Mouse (Mus musculus): ENCODE results near the gene P4ha1. TPM values are rescaled to one million over a fixed set of nuclear protein-coding genes. Genes with fewer than 3 reads are reported as not detected.
"Not testable (repeated sequence)": the region's sequence is repeated elsewhere in the genome, so short reads cannot be mapped to it uniquely, and the experiment has no call there.

The P4ha1 gene
- polyA plus RNA-seq, 1 experiment from 2014 or later, result 32.7 TPM

DNA sequence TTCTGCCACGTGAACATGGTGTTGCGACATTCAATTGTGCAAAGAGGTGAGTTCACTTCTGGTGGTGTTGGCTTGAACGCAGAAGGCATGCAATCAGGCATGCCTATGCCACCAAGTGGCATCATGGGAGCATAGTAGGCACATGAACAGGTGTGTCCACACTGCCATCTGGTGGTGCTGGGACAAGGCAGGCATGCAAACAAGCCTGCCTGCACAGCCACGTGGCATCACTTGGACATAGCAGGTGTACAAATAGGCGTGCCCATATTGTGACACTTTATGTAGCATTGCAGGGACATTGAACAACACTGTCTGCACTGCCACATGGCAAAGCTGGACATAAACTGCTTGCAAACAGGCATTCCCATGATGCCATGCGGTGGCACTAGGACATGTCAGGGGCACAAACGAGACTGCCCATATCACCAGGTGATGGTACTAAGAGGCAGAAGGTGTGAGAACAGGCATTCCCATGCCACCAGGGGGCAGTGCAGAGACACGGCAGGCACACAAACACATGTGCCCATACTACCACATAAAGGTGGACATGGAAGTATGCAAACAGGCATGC, 27.8 kb upstream of the P4ha1 start:
- Histone ChIP-seq H3K27me3 (no peaks in the 10 kb centered on the region), H3K9ac (no peak overlapping the region), H3K4me3 (no peak overlapping the region), H3K9me3 (no peaks in the 10 kb centered on the region), H3K27ac (replicated peaks) (no peak overlapping the region), H3K36me3 (no peaks in the 10 kb centered on the region), H3K4me2 (no peak overlapping the region), H3K4me1 (replicated peaks) (no peaks in the 10 kb centered on the region)
- ATAC-seq (ENCODE audit: low read depth), result peak; percentile 33; the same call in 1 of the 2 replicates
- WGBS, result 66% methylated on average over 8 of the region's 8 CpGs

DNA sequence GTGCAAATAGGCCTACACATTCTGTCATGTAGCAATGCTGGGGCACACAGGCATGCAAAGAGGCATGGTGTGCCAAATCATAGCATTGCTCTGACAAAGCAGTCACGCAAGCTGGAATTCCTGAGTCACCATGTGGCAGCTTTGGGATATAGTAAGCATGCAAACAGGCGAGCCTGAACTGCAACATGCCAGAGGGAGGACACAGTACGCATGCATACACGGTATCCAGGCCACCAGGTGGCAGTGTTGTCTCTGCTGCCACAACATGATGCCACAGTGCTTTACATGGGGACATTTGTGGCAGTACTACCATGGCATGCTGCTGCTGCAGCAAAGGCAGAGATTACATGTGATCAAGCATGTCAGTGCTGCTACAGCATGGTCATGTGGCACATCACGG, 26.8 kb upstream of the P4ha1 start:
- peak; percentile 48; the same call in 1 of the 2 replicates for ATAC-seq (ENCODE audit: low read depth)
- 41% methylated on average over 5 of the region's 5 CpGs for WGBS
- H3K36me3 ChIP-seq, result no peaks in the 10 kb centered on the region
- no peak overlapping the region for H3K9ac ChIP-seq
- no peak overlapping the region for H3K27ac ChIP-seq (replicated peaks)
- H3K4me1 ChIP-seq (replicated peaks), result no peaks in the 10 kb centered on the region
- H3K27me3 ChIP-seq, result no peaks in the 10 kb centered on the region
- no peak overlapping the region for H3K4me2 ChIP-seq
- H3K4me3 ChIP-seq, result no peak overlapping the region
- no peaks in the 10 kb centered on the region for H3K9me3 ChIP-seq

- not testable (repeated sequence) for H3K9ac ChIP-seq; H3K4me3 ChIP-seq; ATAC-seq (ENCODE audit: low read depth); H3K4me2 ChIP-seq; H3K27me3 ChIP-seq; H3K36me3 ChIP-seq; H3K27ac ChIP-seq (replicated peaks); H3K4me1 ChIP-seq (replicated peaks)
- WGBS, result 94% methylated on average over 12 of the region's 12 CpGs
- H3K9me3 ChIP-seq, result peaks cover 10% of the 10 kb centered on the region; the same call in 1 of the 2 replicates
These were observed 20.4 kb upstream of the P4ha1 start for GRCm38 (mm10) chr10:59302671-59303070.

DNA sequence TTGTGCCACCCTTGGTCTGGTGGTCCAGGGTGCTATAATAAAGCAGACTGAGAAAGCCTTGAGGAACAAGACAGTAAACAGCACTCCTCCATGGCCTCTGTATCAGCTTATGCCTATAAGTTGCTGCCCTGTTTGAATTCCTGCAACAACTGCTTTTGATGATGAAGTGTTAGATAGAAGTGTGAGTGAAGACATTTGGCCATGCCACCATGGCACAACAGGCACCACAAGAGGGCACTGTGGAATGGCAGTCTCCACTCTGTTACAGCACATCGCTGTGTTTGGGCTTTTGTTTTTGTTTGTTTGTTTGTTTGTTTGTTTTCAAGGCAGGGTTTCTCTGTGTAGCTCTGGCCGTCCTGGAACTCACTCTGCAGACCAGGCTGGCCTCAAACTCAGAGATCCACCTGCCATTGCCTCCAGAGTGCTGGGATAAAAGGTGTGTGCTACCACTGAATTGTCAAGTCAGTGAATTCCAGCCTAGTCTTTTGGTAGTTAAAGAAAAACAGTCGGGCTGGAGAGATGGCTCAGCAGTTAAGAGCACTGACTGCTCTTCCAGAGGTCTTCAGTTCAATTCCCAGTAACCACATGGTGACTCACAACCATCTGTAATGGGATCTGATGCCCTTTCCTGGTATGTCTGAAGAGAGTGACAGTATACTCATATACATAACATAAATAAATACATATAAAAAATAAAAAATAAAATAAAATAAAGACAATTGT, 13.9 kb upstream of the P4ha1 start:
- Histone ChIP-seq H3K9ac (no peak overlapping the region), H3K27me3 (no peaks in the 10 kb centered on the region), H3K4me1 (replicated peaks) (no peaks in the 10 kb centered on the region), H3K36me3 (no peaks in the 10 kb centered on the region), H3K27ac (replicated peaks) (no peak overlapping the region), H3K4me3 (no peak overlapping the region), H3K9me3 (no peaks in the 10 kb centered on the region), H3K4me2 (no peak overlapping the region)
- peak; percentile 15; the same call in 1 of the 2 replicates for ATAC-seq (ENCODE audit: low read depth)
- WGBS, result 51% methylated on average over 3 of the region's 3 CpGs

DNA sequence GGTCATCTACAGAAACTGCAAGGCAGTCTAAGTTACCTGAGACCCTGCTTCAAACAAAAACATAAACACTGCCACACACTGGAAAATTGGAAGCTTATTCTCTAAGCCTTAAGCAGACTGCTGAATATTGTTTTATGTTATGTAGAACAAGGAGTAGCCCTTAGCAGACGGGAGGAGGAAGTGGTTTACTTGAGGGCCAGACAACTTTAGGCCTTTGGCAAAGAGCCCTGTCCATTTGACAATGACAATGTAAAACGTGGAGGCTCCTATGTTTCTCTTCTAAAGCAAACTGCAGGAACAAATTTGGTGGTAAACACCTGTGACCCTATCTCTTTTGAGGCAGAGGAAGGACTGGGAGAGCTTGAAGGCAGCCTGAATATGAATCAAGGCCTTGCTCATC, 13.0 kb upstream of the P4ha1 start:
- no peak for ATAC-seq (ENCODE audit: low read depth)
- 73% methylated on average over 2 of the region's 2 CpGs for WGBS
- Histone ChIP-seq H3K36me3 (no peaks in the 10 kb centered on the region), H3K4me2 (no peak overlapping the region), H3K4me1 (replicated peaks) (no peaks in the 10 kb centered on the region), H3K9me3 (no peaks in the 10 kb centered on the region), H3K4me3 (no peak overlapping the region), H3K27ac (replicated peaks) (no peak overlapping the region), H3K9ac (no peak overlapping the region), H3K27me3 (no peaks in the 10 kb centered on the region)

- H3K27ac ChIP-seq (replicated peaks), result no peak overlapping the region
- no peak overlapping the region for H3K4me2 ChIP-seq
- no peaks in the 10 kb centered on the region for H3K36me3 ChIP-seq
- H3K9me3 ChIP-seq, result peaks cover 5% of the 10 kb centered on the region; the same call in 1 of the 2 replicates
- no peak for ATAC-seq (ENCODE audit: low read depth)
- H3K4me3 ChIP-seq, result no peak overlapping the region
- no peaks in the 10 kb centered on the region for H3K4me1 ChIP-seq (replicated peaks)
- H3K27me3 ChIP-seq, result no peaks in the 10 kb centered on the region
- no peak overlapping the region for H3K9ac ChIP-seq
- WGBS, result 75% methylated on average over 6 of the region's 6 CpGs
These were observed 12.2 kb upstream of the P4ha1 start for GRCm38 (mm10) chr10:59310691-59311457.

- Histone ChIP-seq H3K4me2 (no peak overlapping the region), H3K4me3 (no peak overlapping the region), H3K27ac (replicated peaks) (no peak overlapping the region), H3K4me1 (replicated peaks) (no peaks in the 10 kb centered on the region), H3K36me3 (no peaks in the 10 kb centered on the region), H3K9me3 (peaks cover 5% of the 10 kb centered on the region; the same call in 1 of the 2 replicates), H3K9ac (no peak overlapping the region), H3K27me3 (no peaks in the 10 kb centered on the region)
- ATAC-seq (ENCODE audit: low read depth), result no peak
- 93% methylated on average over 5 of the region's 5 CpGs for WGBS
These were observed 11.2 kb upstream of the P4ha1 start for GRCm38 (mm10) chr10:59311881-59312280.

GRCm38 (mm10) chr10:59321112-59321511, 2.0 kb upstream of the P4ha1 start:
- ATAC-seq (ENCODE audit: low read depth), result no peak
- Histone ChIP-seq H3K36me3 (no peaks in the 10 kb centered on the region), H3K9ac (no peak overlapping the region), H3K4me2 (no peak overlapping the region), H3K4me1 (replicated peaks) (peaks cover 24% of the 10 kb centered on the region), H3K9me3 (no peaks in the 10 kb centered on the region), H3K27ac (replicated peaks) (no peak overlapping the region), H3K4me3 (no peak overlapping the region), H3K27me3 (no peaks in the 10 kb centered on the region)
- WGBS, result 90% methylated on average over 3 of the region's 3 CpGs

GRCm38 (mm10) chr10:59322271-59322670, 825 bp upstream of the P4ha1 start:
- Histone ChIP-seq H3K9me3 (no peaks in the 10 kb centered on the region), H3K27me3 (no peaks in the 10 kb centered on the region), H3K4me2 (peak overlapping the region; percentile 88), H3K36me3 (no peaks in the 10 kb centered on the region), H3K9ac (peak overlapping the region; percentile 46; the same call in 1 of the 2 replicates), H3K27ac (replicated peaks) (peak overlapping the region; percentile 97), H3K4me1 (replicated peaks) (peaks cover 33% of the 10 kb centered on the region), H3K4me3 (no peak overlapping the region)
- WGBS, result 52% methylated on average over 4 of the region's 4 CpGs
- ATAC-seq (ENCODE audit: low read depth), result no peak

- Histone ChIP-seq H3K4me3 (peak overlapping the region; percentile 87), H3K27me3 (no peaks in the 10 kb centered on the region), H3K4me2 (peak overlapping the region; percentile 88), H3K9me3 (no peaks in the 10 kb centered on the region), H3K36me3 (no peaks in the 10 kb centered on the region), H3K27ac (replicated peaks) (peak overlapping the region; percentile 97), H3K9ac (peak overlapping the region; percentile 96), H3K4me1 (replicated peaks) (peaks cover 33% of the 10 kb centered on the region)
- ATAC-seq (ENCODE audit: low read depth), result peak; percentile 80
- WGBS, result 1% methylated on average over 44 of the region's 49 CpGs
These were observed 529 bp downstream of the P4ha1 start for GRCm38 (mm10) chr10:59323488-59324161.

DNA sequence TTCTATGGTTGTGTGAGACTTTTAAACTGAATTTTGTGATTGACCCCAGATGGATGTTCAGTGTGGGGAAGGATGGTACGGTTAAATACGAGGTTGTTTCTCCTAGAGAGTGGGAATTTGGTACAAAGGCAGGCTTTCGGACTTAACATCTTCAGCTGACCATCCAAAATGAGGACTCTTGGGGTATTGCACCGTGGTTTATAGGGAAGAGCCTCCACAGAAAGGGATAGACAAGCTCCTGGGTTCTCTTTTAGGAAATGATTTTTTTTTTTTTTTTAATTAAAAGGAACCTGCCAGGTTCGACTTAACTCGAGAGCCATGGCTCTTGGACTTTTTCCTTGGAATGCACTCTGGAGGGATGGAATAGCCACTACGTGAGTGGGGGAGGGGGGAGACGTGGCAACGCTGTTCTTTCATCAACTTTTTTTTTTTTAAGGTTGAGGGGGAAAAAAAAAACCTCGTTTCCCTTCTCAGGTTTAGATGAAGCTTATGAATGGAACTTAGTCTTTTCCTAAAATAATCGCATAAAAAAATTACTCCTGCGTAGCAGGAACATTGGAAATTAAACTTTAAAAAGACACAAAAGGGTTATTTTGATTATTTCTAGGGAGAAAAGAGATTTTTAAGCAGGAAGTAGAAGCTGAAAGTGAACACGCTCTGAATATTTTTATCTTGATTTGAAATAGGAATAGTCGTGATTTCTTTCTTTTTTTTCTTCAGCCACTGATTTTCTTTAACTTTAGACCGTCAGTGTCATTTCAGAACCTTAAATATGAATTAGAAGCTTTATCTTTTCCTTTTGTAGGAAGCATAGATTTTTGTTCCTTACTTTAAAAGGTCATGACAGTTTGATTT, 1.4 kb downstream of the P4ha1 start:
- no peaks in the 10 kb centered on the region for H3K36me3 ChIP-seq
- H3K9me3 ChIP-seq, result no peaks in the 10 kb centered on the region
- peak overlapping the region; percentile 97 for H3K27ac ChIP-seq (replicated peaks)
- H3K27me3 ChIP-seq, result no peaks in the 10 kb centered on the region
- peak overlapping the region; percentile 96 for H3K9ac ChIP-seq
- H3K4me2 ChIP-seq, result peak overlapping the region; percentile 88
- peaks cover 33% of the 10 kb centered on the region for H3K4me1 ChIP-seq (replicated peaks)
- 20% methylated on average over 15 of the region's 15 CpGs for WGBS
- H3K4me3 ChIP-seq, result peak overlapping the region; percentile 87
- ATAC-seq (ENCODE audit: low read depth), result no peak

All from neural tube, embryonic 13.5 days (tissue).